Mouse (Mus musculus) midbrain, postnatal 0 days (tissue): Measurements from ENCODE around the gene Apol7a. TPM values are rescaled to one million over a fixed set of nuclear protein-coding genes. Genes with fewer than 3 reads are reported as not detected.

Source experiments
- ATAC-seq: fragments of 200-750 bp; cut with Nextera tagmentation; 2 replicates; pipeline ENCODE4 v1.8.0; 2017; ENCODE audit warnings: moderate number of reproducible peaks, mild to moderate bottlenecking, moderate TSS enrichment, moderate library complexity; ENCODE audit not compliant: low FRiP score
- DNase-seq: peaks from one replicate; pipeline ENCODE4 v3.0.0-alpha.2; 2015; ENCODE audit warnings: low spot score
- H3K27ac ChIP-seq: fragments of 300-500 bp; sonication (generic); 2 replicates; pipeline ENCODE4 v1.5.1; 2014; ENCODE audit warnings: low read depth, mild to moderate bottlenecking, low read length, mixed read lengths
- H3K27me3 ChIP-seq: fragments of 300-500 bp; sonication (generic); 2 replicates; pipeline ENCODE4 v1.6.1; 2014; ENCODE audit warnings: low read length, control low read depth, mixed read lengths; ENCODE audit not compliant: insufficient read depth
- H3K36me3 ChIP-seq: fragments of 300-500 bp; sonication (generic); 2 replicates; pipeline ENCODE4 v1.6.1; 2014; ENCODE audit warnings: low read length, control low read depth, mixed read lengths; ENCODE audit not compliant: insufficient read depth
- H3K4me1 ChIP-seq: fragments of 300-500 bp; sonication (generic); 2 replicates; pipeline ENCODE4 v1.6.1; 2014; ENCODE audit warnings: mild to moderate bottlenecking, control low read depth, antibody characterized with exemption, low read length, mixed read lengths; ENCODE audit not compliant: insufficient read depth
- H3K4me2 ChIP-seq: fragments of 300-500 bp; sonication (generic); 2 replicates; pipeline ENCODE4 v1.6.1; 2014; ENCODE audit warnings: low read depth, mild to moderate bottlenecking, low read length, mixed read lengths; ENCODE audit not compliant: poor library complexity, severe bottlenecking
- H3K4me3 ChIP-seq: fragments of 300-500 bp; sonication (generic); 2 replicates; pipeline ENCODE4 v1.5.1; 2014; ENCODE audit warnings: low read depth, mild to moderate bottlenecking, low read length, moderate library complexity
- H3K9ac ChIP-seq: fragments of 300-500 bp; sonication (generic); replicated peaks from 2 replicates; pipeline ENCODE4 v1.6.1; 2014; ENCODE audit warnings: mild to moderate bottlenecking, low read length, moderate library complexity, mixed read lengths; ENCODE audit not compliant: poor library complexity, severe bottlenecking
- H3K9me3 ChIP-seq: fragments of 300-500 bp; sonication (generic); 2 replicates; pipeline ENCODE4 v1.6.1; 2016; ENCODE audit warnings: low read length, control low read depth
- CTCF ChIP-seq: IDR thresholded peaks from 2 replicates; pipeline ENCODE4 v1.5.1; 2016; ENCODE audit warnings: antibody characterized with exemption, mild to moderate bottlenecking
- WGBS: fragments of 180-500 bp; shearing (Covaris S2); extraction: QIAGEN DNeasy Blood & Tissue Kit; methylation state at CpG from one replicate; pipeline ENCODE4 v1.1.7; 2014; 5-methylcytosine and 5-hydroxymethylcytosine counted together
- polyA plus RNA-seq: library from polyadenylated mRNA; unstranded; fragments of >200 nt; fragmentation: Nextera tagmentation; extraction: Ambion mirVana; gene quantifications from 2 replicates; pipeline ENCODE4 v1.2.1, GENCODE M21; 2015
- total RNA-seq: library from RNA; depleted of rRNA; stranded (reverse); fragments of >200 nt; gene quantifications from 2 replicates; pipeline ENCODE4 v1.2.3, GENCODE M21; 2014; rRNA removed

Gene Apol7a
- total and polyA plus RNA-seq, 2 experiments from 2014 or later, result not detected

GRCm38 (mm10) chr15:77338924-77339429 lies 59.9 kb downstream of the Apol7a start:
- no peak overlapping the region for H3K27ac ChIP-seq
- no peak for TF ChIP-seq CTCF
- ATAC-seq, result no peak
- no peak for DNase-seq
- no peak overlapping the region for H3K4me2 ChIP-seq
- no peaks in the 10 kb centered on the region for H3K27me3 ChIP-seq
- H3K36me3 ChIP-seq, result no peaks in the 10 kb centered on the region
- H3K4me3 ChIP-seq, result no peak overlapping the region
- H3K9ac ChIP-seq, result no peak overlapping the region
- peaks cover 12% of the 10 kb centered on the region for H3K4me1 ChIP-seq
- no peaks in the 10 kb centered on the region for H3K9me3 ChIP-seq
- 78% methylated on average over 8 of the region's 8 CpGs for WGBS

- Histone ChIP-seq H3K36me3 (no peaks in the 10 kb centered on the region), H3K27me3 (no peaks in the 10 kb centered on the region), H3K9ac (no peak overlapping the region), H3K27ac (no peak overlapping the region), H3K4me2 (no peak overlapping the region), H3K4me1 (peaks cover 11% of the 10 kb centered on the region), H3K9me3 (no peaks in the 10 kb centered on the region), H3K4me3 (no peak overlapping the region)
- DNase-seq (no peak), ATAC-seq (no peak)
- WGBS, result 79% methylated on average over 7 of the region's 7 CpGs
- TF ChIP-seq CTCF, result no peak
Observed at GRCm38 (mm10) chr15:77338451-77338850, 60.5 kb downstream of the Apol7a start.

Other genes with a start within 250 kb of the Apol7a start
- 360 and 399 TPM in 2 replicates for gene Rbfox2, start 92.1 kb downstream of the Apol7a start, total RNA-seq
- 96.4 and 96.6 TPM in 2 replicates for gene Rbfox2, start 92.1 kb downstream of the Apol7a start, polyA plus RNA-seq
- gene Apol9a, start 12.0 kb upstream of the Apol7a start, total RNA-seq, result 0.16 and 0.42 TPM in 2 replicates
- 0.39 and 0.80 TPM in 2 replicates for gene Apol9a, start 12.0 kb upstream of the Apol7a start, polyA plus RNA-seq
- not detected in 2 replicates for gene Apol7b, start 48.4 kb upstream of the Apol7a start, total RNA-seq
- gene Apol7b, start 48.4 kb upstream of the Apol7a start, polyA plus RNA-seq, result not detected in 2 replicates
- not detected in 2 replicates for gene Apol10a, start 77.9 kb upstream of the Apol7a start, total RNA-seq
- gene Apol10a, start 77.9 kb upstream of the Apol7a start, polyA plus RNA-seq, result not detected in 2 replicates
- not detected in 2 replicates for gene Apol11a, start 109.2 kb upstream of the Apol7a start, total RNA-seq
- not detected in 2 replicates for gene Apol11a, start 109.2 kb upstream of the Apol7a start, polyA plus RNA-seq
- gene Apol7c, start 134.2 kb upstream of the Apol7a start, total RNA-seq, result not detected in 2 replicates
- not detected in 2 replicates for gene Apol7c, start 134.2 kb upstream of the Apol7a start, polyA plus RNA-seq
- not detected in 2 replicates for gene 1700025B11Rik, start 162.8 kb upstream of the Apol7a start, total RNA-seq
- gene 1700025B11Rik, start 162.8 kb upstream of the Apol7a start, polyA plus RNA-seq, result 0.51 TPM in 1 of 2 replicates, not detected in the other
- not detected in 2 replicates for gene Apol10b, start 197.0 kb upstream of the Apol7a start, total RNA-seq
- not detected in 2 replicates for gene Apol10b, start 197.0 kb upstream of the Apol7a start, polyA plus RNA-seq
- not detected in 2 replicates for gene Gm36245, start 200.1 kb upstream of the Apol7a start, total RNA-seq
- not detected in 2 replicates for gene Gm36245, start 200.1 kb upstream of the Apol7a start, polyA plus RNA-seq
- gene Apol11b, start 244.2 kb upstream of the Apol7a start, total RNA-seq, result not detected in 2 replicates
- not detected in 2 replicates for gene Apol11b, start 244.2 kb upstream of the Apol7a start, polyA plus RNA-seq